Mouse (Mus musculus): ENCODE measurements around the gene Spsb4.

Spsb4 gene

DNA sequence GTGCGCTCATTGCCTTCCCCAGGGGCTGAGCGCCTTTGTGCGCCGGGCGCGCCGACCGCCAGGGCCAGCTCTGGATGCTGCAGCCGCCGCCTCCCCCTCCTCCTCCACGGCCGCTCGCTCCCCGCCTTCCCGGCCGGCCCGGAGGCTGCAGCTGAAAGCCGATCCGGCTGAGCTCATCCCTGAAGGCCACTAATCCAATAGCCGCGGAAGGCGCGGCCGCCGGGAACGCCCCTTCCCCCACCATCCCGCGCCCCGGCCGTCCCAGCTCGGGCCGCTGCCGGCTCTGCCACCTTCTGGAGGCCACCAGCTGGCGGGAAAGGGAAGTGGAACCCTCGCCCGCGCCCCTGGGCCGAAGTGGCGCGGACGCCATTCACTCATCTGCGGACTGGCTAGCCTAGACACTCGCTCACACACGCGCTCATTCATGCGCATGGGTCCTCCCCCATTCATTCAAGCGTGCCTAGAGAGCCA lies at the start of gene Spsb4:
TSS of gene Spsb4 (minus strand) at position 167 of the 471 bp plus-strand sequence.
- no peak for DNase-seq (ENCODE audit: extremely low read depth, low read depth)

- DNase-seq (ENCODE audit: extremely low read depth, low read depth), result no peak
Observed at GRCm38 (mm10) chr9:97067761-97068160, 49.1 kb upstream of the Spsb4 start.

DNA sequence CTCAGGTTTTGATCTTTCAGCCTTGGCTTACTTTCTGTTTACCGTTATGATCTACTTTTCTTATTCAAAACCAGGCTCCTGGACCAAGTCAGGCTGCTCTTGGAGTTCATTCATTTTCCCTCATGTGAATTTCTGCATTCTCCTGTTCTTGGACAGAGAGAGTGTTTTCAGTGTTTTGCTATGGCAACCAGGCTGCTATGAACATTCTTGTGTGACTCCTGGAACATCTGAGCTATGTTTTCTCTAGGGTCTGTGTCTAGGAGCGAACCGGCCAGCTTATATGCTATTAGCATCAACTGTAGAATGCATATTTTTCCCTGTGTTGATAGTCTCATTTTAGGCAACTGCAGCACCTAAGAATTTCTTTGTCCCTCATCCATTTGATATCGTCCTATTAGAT lies 47.2 kb upstream of the Spsb4 start:
- no peak for DNase-seq (ENCODE audit: extremely low read depth, low read depth)

DNA sequence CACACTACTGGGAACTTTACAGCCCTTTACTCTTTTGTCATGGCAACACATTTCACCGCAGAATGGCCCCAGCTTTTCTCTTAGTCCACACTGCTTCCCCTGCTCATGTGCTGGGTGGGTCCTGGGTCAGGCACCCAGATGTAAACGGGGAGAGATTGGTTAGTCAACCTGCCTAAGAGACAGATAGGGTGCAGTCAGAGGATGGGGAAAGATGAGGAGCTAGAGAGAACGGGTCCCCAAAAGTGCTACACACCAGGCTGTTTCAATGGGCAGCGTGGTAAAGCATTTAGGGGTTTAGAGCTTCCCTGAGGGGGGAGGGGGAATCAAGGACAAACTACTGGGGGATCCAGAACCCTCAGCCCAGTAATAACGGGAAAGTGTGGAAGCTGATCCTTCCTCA lies 46.6 kb upstream of the Spsb4 start:
- DNase-seq (ENCODE audit: extremely low read depth, low read depth), result no peak

DNA sequence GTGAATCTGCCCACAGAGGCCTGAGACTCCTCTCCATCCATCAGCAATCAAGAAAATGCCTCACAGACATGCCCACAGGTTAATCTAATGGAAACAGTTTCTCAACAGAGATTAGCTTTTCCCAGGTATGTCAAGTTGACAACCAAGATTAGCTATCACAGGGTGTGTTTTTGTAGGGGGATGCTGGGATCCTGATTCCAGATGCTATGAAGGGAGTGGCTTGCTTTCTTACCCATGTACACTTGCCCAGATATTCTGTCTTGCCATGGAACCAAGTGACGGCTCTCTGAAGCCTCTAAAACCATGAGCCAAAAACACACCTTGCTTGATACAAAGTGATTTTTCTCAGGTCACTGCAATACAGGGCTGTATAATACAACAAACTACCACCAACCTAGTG lies 45.5 kb upstream of the Spsb4 start:
- no peak for DNase-seq (ENCODE audit: extremely low read depth, low read depth)

GRCm38 (mm10) chr9:97061696-97062095 lies 43.1 kb upstream of the Spsb4 start:
- no peak for DNase-seq (ENCODE audit: extremely low read depth, low read depth)

DNA sequence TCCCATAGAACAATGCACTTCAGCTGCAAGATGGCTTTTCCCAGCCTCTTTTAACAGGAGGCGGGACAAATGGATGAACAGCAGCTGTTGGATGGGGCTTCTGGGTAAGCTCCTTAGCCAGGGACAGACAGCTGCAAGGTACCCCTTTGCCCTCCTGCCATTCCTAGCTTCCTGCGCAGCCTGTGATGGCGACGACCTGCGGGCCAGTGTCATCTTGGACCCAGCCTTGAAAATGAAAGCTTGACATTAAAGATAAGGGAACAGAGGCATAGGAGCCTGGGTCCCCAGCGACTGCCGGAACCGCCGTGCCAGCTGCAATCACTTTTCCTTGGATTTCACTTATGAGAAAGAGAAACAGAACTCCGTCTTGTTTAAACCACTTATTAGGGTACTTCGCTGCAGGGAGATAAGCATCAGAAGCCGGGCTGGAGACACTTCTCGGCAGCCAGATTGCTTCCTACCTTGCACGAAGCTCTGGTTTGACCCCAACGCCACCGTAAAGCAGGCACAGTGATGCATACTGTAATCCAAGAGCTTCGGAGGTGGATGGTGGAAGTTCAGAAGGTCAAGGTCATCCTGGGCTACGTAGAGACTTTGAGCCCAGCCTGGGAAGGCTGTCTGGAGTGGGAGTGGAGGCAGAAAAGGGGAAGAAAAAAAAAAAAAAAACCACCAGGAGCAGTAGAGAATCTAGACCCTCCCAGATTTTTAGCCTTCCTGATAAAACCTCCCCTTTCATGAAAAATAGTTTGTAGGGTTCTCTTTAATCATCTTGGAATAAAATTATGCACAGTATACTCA lies 38.1 kb upstream of the Spsb4 start:
- DNase-seq (ENCODE audit: extremely low read depth, low read depth), result no peak

DNA sequence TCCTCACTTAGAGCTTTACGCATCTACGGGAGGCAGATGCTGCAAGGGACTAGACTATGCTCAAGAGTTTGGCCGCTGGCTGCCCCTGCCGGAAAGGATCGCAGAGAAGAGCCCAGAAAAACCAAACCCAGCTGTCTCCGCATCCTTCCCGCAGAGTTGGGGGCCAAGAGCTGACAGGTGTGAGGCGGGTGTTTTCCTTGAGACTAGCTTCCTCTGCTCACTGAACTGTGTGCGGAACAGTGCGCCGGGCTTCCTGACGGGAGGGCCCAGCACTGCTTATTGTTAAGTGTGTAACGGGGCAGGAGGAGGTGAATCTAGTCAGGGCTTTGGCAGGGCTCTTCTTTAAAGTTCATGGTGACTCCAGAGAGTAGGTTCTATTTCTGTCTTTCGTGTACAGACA lies 37.3 kb upstream of the Spsb4 start:
- no peak for DNase-seq (ENCODE audit: extremely low read depth, low read depth)

GRCm38 (mm10) chr9:97051176-97051575 lies 32.5 kb upstream of the Spsb4 start:
- no peak for DNase-seq (ENCODE audit: extremely low read depth, low read depth)

DNA sequence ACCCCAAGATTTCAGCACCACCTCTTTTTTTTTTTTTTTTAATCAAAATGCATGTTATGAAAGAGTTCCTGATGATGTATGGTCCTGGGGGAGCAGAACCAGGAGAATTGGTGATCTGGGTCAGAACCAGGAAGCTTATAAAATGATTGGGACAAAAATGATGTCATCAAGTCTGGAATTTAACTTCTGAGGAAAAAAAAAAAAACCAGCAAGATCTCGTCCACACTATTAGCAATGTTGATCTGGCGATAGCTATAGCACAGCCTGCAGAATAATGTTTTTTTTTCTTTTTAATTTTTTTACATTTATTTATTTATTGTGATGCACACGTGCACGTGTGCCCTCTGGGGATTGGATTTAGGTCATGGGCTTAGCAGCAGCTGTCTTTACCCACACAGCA lies 27.6 kb upstream of the Spsb4 start:
- no peak for DNase-seq (ENCODE audit: extremely low read depth, low read depth)

DNA sequence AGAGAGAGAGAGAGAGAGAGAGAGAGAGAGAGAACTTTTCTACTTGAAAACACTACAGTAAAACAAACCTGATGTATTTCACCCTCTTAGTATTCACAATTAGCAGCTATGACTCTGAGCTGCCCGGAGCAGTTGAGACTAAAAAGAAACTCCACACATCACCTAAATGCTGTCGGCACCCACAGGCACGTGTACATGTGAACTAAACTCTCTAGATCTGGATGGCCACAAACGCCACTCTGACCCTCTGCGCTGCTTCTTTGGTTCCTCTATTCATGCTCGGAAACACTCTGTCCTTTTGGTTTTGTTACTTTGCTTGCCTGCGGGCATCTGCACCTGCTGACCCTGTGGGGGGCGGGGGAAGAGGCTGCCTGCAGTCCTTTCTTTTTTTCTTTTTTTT lies 23.0 kb upstream of the Spsb4 start:
- DNase-seq (ENCODE audit: extremely low read depth, low read depth), result no peak

GRCm38 (mm10) chr9:97038010-97038409 lies 19.4 kb upstream of the Spsb4 start:
- no peak for DNase-seq (ENCODE audit: extremely low read depth, low read depth)

DNA sequence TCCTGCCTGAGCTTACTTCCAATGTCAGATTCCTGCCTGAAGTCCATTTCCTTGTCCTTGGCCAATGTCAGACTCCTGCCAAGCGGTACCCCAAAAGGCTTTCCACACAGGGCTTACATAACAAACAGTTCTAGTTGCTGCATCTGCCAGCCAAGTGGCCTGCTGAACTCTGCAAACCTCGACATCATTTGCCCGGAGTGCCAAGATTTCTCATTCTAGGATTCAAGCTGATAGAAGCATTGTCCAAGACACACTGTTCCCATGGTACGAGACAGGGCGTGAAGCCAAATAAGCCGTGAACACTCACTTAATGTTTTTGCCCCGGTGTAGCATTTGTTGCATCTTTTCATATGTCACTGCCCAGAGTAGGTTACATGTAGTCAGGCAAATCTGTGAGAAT lies 18.0 kb upstream of the Spsb4 start:
- DNase-seq (ENCODE audit: extremely low read depth, low read depth), result no peak

GRCm38 (mm10) chr9:97027361-97027760 lies 8.7 kb upstream of the Spsb4 start:
- DNase-seq (ENCODE audit: extremely low read depth, low read depth), result no peak

DNA sequence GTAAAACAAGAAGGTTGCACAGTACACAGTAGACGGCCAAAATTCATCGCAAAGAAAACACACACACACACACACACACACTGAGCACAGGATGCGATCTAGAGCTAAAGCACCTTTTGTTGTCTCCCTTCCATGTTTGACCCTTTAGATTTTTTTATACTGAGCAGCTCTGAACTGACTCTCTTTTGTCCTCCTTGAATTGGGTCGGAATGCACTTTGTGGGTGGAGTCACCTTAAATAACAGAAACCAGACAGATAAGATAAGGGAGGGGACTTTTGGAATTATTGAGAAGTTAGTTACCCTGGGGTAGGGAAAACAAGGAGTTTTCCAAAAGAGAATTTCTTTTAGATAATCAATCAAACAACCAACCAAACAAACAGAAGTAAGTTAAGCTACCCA lies 7.4 kb upstream of the Spsb4 start:
- no peak for DNase-seq (ENCODE audit: extremely low read depth, low read depth)

DNA sequence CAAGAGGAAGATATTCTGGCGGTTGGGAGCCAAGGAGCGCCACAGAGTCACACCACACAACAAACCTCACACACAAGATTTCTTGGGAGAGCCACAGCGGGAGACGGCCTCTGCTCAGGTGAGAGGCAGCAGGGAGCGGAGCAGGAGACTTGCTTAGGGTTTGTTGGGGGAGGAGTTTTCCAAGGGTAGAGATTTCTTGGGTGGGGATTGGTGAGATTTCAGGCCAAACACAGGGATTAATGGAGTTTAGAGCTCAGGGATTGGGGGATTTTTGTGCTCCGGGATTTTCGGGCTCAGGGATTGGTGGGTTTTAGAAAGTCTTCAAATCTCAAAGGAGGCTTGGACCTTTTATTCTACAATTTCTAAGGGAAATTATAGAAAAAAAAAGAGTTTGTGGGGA lies 5.8 kb upstream of the Spsb4 start:
- DNase-seq (ENCODE audit: extremely low read depth, low read depth), result no peak

- no peak for DNase-seq (ENCODE audit: extremely low read depth, low read depth)
Observed at GRCm38 (mm10) chr9:97022948-97023347, 4.3 kb upstream of the Spsb4 start.

GRCm38 (mm10) chr9:97022371-97022770 lies 3.7 kb upstream of the Spsb4 start:
- no peak for DNase-seq (ENCODE audit: extremely low read depth, low read depth)

- DNase-seq (ENCODE audit: extremely low read depth, low read depth), result no peak
Observed at GRCm38 (mm10) chr9:97020152-97020551, 1.5 kb upstream of the Spsb4 start.

- DNase-seq (ENCODE audit: extremely low read depth, low read depth), result no peak
Observed at GRCm38 (mm10) chr9:97019686-97020085, 1.0 kb upstream of the Spsb4 start.

DNA sequence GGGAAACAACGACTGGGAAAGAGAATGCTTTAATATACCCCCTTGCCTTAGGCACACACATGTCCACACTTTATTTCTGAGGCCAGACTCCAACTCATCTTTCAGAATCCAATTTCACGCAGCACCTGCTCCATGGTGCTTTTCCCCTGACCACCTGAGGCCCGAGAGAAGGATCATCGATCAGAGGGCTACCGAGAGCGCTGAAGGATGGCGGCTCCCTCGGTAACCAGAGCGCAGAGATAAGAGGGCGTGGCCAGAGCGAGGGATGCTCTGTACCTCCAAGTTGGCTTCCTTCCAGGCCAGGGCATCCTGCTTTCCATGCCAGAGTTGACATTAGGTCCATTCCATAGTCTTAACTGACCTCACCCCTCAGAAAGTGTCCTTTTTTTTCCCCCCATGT lies 588 bp upstream of the Spsb4 start:
- no peak for DNase-seq (ENCODE audit: extremely low read depth, low read depth)

DNA sequence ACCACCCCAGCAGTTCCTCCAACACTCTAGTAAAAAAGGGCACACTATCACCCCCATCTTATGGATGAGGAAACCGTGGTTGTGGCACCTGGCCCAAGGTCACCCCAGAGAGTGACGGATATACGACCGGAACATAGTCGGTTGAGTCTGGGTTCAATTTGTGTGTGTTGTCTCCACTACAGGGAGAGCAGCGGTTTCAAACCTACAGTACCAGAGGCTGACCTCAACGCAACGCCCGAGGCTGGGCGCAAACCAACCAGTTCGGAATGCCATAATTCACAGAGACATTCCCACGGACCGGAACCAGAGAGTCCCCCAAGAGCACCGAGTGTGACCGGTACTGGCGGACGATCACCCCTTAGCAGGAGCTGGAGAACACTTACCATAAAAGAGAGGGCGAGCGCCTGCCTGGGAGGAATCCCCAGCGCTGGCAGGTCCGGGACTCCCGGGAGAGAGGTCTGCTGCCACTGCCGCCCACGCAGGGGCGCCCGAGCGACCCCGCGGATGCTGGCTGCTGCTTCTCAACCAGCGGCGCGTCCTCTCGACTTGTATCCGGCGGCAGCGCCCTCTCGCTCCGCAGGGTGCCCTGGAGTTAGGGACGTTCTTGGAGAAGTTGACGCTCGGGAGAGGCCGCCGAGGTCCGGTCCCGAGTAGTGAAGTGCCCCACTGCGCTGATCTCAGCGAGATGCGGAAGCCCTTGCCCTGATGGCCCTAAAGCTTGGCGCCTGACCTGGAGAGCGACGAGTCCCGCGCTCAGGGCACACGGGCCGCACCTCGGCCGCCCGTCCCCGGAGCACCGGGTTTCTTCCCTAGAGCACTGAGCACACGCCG lies 617 bp downstream of the Spsb4 start:
- DNase-seq (ENCODE audit: extremely low read depth, low read depth), result no peak
